Mouse (Mus musculus) stomach, postnatal 0 days (tissue): ENCODE results near the gene Rad51b. TPM values are rescaled to one million over a fixed set of nuclear protein-coding genes. Genes with fewer than 3 reads are reported as not detected.

Experiments used
- ATAC-seq: fragments of 200-750 bp; cut with Nextera tagmentation; 2 replicates; pipeline ENCODE4 v1.8.0; 2017; ENCODE audit not compliant: low FRiP score, low TSS enrichment
- DNase-seq: peaks from one replicate; pipeline ENCODE4 v3.0.0-alpha.2; 2016; ENCODE audit warnings: low spot score
- H3K27ac ChIP-seq: fragments of 300-500 bp; sonication (generic); replicated peaks from 2 replicates; pipeline ENCODE4 v1.5.1; 2014; ENCODE audit warnings: mild to moderate bottlenecking, control low read depth
- H3K27me3 ChIP-seq: fragments of 300-500 bp; sonication (generic); 2 replicates; pipeline ENCODE4 v1.6.1; 2014; ENCODE audit warnings: low read length; ENCODE audit not compliant: control insufficient read depth, insufficient read depth
- H3K36me3 ChIP-seq: fragments of 300-500 bp; sonication (generic); 2 replicates; pipeline ENCODE4 v1.6.1; 2014; ENCODE audit warnings: low read length, mixed read lengths; ENCODE audit not compliant: control insufficient read depth, insufficient read depth
- H3K4me1 ChIP-seq: fragments of 300-500 bp; sonication (generic); replicated peaks from 2 replicates; pipeline ENCODE4 v1.6.1; 2014; ENCODE audit warnings: antibody characterized with exemption; ENCODE audit not compliant: control insufficient read depth, insufficient read depth
- H3K4me2 ChIP-seq: fragments of 300-500 bp; sonication (generic); replicated peaks from 2 replicates; pipeline ENCODE4 v1.6.1; 2014; ENCODE audit warnings: low read depth, mild to moderate bottlenecking, control low read depth, moderate library complexity
- H3K4me3 ChIP-seq: fragments of 300-500 bp; sonication (generic); 2 replicates; pipeline ENCODE4 v1.5.1; 2014; ENCODE audit warnings: low read depth, low read length, control low read depth
- H3K9ac ChIP-seq: fragments of 300-500 bp; sonication (generic); 2 replicates; pipeline ENCODE4 v1.6.1; 2014; ENCODE audit warnings: mild to moderate bottlenecking, low read length, control low read depth, mixed read lengths
- H3K9me3 ChIP-seq: fragments of 300-500 bp; sonication (generic); 2 replicates; pipeline ENCODE4 v1.6.1; 2016; ENCODE audit warnings: low read length; ENCODE audit not compliant: control insufficient read depth
- CTCF ChIP-seq: IDR thresholded peaks from 2 replicates; pipeline ENCODE4 v1.5.1; 2016; ENCODE audit warnings: antibody characterized with exemption, low read depth, mild to moderate bottlenecking, moderate library complexity
- EP300 ChIP-seq: optimal IDR thresholded peaks from 2 replicates; pipeline ENCODE3; 2016; ENCODE audit warnings: antibody characterized with exemption
- whole genome bisulfite sequencing: fragments of 180-500 bp; shearing (Covaris S2); extraction: QIAGEN DNeasy Blood & Tissue Kit; methylation state at CpG from one replicate; pipeline ENCODE4 v1.1.7; 2014; 5-methylcytosine and 5-hydroxymethylcytosine counted together
- polyA plus RNA-seq: library from polyadenylated mRNA; unstranded; fragments of >200 nt; fragmentation: Nextera tagmentation; extraction: Ambion mirVana; gene quantifications from 2 replicates; pipeline ENCODE4 v1.2.1, GENCODE M21; 2015

The Rad51b gene
- polyA plus RNA-seq, 1 experiment from 2014 or later: 2.0 TPM

- TF ChIP-seq EP300 (no peak), CTCF (no peak)
- Histone ChIP-seq H3K27ac (peak overlapping the region; percentile 63), H3K9me3 (no peaks in the 10 kb centered on the region), H3K9ac (no peak overlapping the region), H3K4me2 (no peak overlapping the region), H3K36me3 (no peaks in the 10 kb centered on the region), H3K27me3 (no peaks in the 10 kb centered on the region), H3K4me3 (no peak overlapping the region), H3K4me1 (peaks cover 24% of the 10 kb centered on the region)
- 52% methylated on average over 11 of the region's 11 CpGs for WGBS
- DNase-seq (peak; percentile 67), ATAC-seq (peak; percentile 36; the same call in 1 of the 2 replicates)
Observed at GRCm38 (mm10) chr12:79856116-79856909, 559.2 kb downstream of the Rad51b start.

GRCm38 (mm10) chr12:79857704-79858103 lies 560.6 kb downstream of the Rad51b start:
- no peak for ATAC-seq

GRCm38 (mm10) chr12:79858336-79858735 lies 561.3 kb downstream of the Rad51b start:
- no peak for ATAC-seq
- WGBS: 54% methylated on average over 11 of the region's 11 CpGs
- Histone ChIP-seq H3K4me3 (no peak overlapping the region), H3K27ac (peak overlapping the region; percentile 83), H3K4me2 (no peak overlapping the region), H3K27me3 (no peaks in the 10 kb centered on the region), H3K9ac (no peak overlapping the region), H3K9me3 (0 out of 2 replicates have a peak, but pooled peaks cover 3% of the 10 kb centered on the region), H3K4me1 (peaks cover 24% of the 10 kb centered on the region), H3K36me3 (no peaks in the 10 kb centered on the region)
- TF ChIP-seq CTCF (no peak), EP300 (no peak)
- DNase-seq: no peak

More at GRCm38 (mm10) chr12:79857704-79858103, 560.6 kb downstream of the Rad51b start:
- DNase-seq: no peak
- WGBS: 46% methylated on average over 6 of the region's 6 CpGs
- 0 out of 2 replicates have a peak, but pooled peaks cover 3% of the 10 kb centered on the region for H3K9me3 ChIP-seq
- peak overlapping the region; percentile 83 for H3K27ac ChIP-seq
- no peak overlapping the region for H3K4me3 ChIP-seq
- H3K36me3 ChIP-seq: no peaks in the 10 kb centered on the region
- no peaks in the 10 kb centered on the region for H3K27me3 ChIP-seq
- no peak overlapping the region for H3K9ac ChIP-seq
- peaks cover 24% of the 10 kb centered on the region for H3K4me1 ChIP-seq
- no peak overlapping the region for H3K4me2 ChIP-seq
- TF ChIP-seq CTCF (no peak), EP300 (no peak)

- DNase-seq (peak; percentile 71), ATAC-seq (peak; percentile 66)
- H3K27ac ChIP-seq: peak overlapping the region; percentile 83
- no peak overlapping the region for H3K9ac ChIP-seq
- no peaks in the 10 kb centered on the region for H3K27me3 ChIP-seq
- H3K4me3 ChIP-seq: no peak overlapping the region
- 0 out of 2 replicates have a peak, but pooled peaks cover 3% of the 10 kb centered on the region for H3K9me3 ChIP-seq
- H3K4me2 ChIP-seq: no peak overlapping the region
- no peaks in the 10 kb centered on the region for H3K36me3 ChIP-seq
- 16% methylated on average over 14 of the region's 14 CpGs for WGBS
- TF ChIP-seq EP300 (peak; percentile 36), CTCF (no peak)
- H3K4me1 ChIP-seq: peaks cover 24% of the 10 kb centered on the region
Observed at GRCm38 (mm10) chr12:79859354-79860247, 562.5 kb downstream of the Rad51b start.

GRCm38 (mm10) chr12:79860248-79860555 lies 563.1 kb downstream of the Rad51b start:
- Histone ChIP-seq H3K27me3 (no peaks in the 10 kb centered on the region), H3K9ac (no peak overlapping the region), H3K4me2 (no peak overlapping the region), H3K36me3 (no peaks in the 10 kb centered on the region), H3K4me3 (no peak overlapping the region), H3K4me1 (peaks cover 24% of the 10 kb centered on the region), H3K9me3 (0 out of 2 replicates have a peak, but pooled peaks cover 3% of the 10 kb centered on the region), H3K27ac (peak overlapping the region; percentile 83)
- ATAC-seq (0 out of 2 replicates have a peak, but pooled peaks have one; percentile 3), DNase-seq (no peak)
- WGBS: 59% methylated on average over 2 of the region's 2 CpGs
- no peak for TF ChIP-seq EP300
- TF ChIP-seq CTCF: no peak

Other genes with a start within 250 kb of the Rad51b start
- 18.8 and 20.3 TPM in 2 replicates for gene Pigh, start 207.6 kb upstream of the Rad51b start, polyA plus RNA-seq
- gene Arg2, start 166.5 kb upstream of the Rad51b start, polyA plus RNA-seq: 2.0 and 2.2 TPM in 2 replicates
- 110 and 111 TPM in 2 replicates for gene Vti1b, start 124.6 kb upstream of the Rad51b start, polyA plus RNA-seq
- 16.3 and 17.1 TPM in 2 replicates for gene Rdh11, start 105.0 kb upstream of the Rad51b start, polyA plus RNA-seq
- gene Rdh12, start 88.4 kb upstream of the Rad51b start, polyA plus RNA-seq: 78.8 and 88.1 TPM in 2 replicates
- gene Zfyve26, start 978 bp upstream of the Rad51b start, polyA plus RNA-seq: 3.7 and 4.6 TPM in 2 replicates